Mouse (Mus musculus): Measurements from ENCODE around the gene Atoh1. TPM values are rescaled to one million over a fixed set of nuclear protein-coding genes. Genes with fewer than 3 reads are reported as not detected.

The Atoh1 gene
- polyA plus RNA-seq (2014; fragmentation: Nextera tagmentation; extraction: Ambion mirVana): not detected in 2 replicates

DNA sequence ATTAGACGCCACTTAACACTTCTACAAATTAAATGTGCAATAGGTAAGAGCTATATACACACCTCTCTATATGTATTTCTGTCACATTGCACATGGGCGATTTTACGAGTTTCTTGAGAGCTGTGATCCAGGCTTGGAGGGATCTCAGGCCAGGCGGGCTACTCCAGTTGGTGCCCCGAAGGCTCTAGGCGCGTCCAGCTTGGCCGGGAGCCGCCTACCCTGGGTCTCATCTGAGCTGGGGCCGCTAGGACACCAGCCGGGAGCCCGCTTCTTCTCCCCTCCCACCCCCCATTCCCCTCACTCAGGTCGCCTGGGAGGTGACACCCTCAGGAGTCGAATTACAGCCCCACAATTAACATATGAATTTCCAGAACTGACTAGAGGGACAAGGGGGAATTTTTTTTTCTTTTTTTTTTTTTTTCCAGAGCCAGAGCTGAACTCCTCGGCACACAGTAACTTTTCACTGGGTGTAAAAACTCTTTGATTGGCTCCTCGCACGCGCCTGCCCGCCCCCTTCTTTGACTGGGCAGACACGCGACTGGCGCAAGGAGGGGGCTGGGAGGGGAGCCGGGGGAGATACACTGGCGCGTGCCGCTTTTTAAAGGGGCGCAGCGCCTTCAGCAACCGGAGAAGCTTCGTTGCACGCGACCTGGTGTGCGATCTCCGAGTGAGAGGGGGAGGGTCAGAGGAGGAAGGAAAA, at the start of gene Atoh1:
TSS of gene Atoh1 (plus strand) at position 627 of the 700 bp plus-strand sequence.
- WGBS: under 1% methylated on average over 34 of the region's 34 CpGs
- H3K9me3 ChIP-seq (ENCODE audit: control insufficient read depth, low read length): no peaks in the 10 kb centered on the region
- H3K27me3 ChIP-seq (ENCODE audit: control insufficient read depth, insufficient read depth, low read length): peaks cover 71% of the 10 kb centered on the region
- H3K27ac ChIP-seq (ENCODE audit: low read depth, low read length): no peak within 1 kb of the TSS
- peak within 1 kb of the TSS; percentile 57 for H3K4me2 ChIP-seq (replicated peaks; ENCODE audit: low read depth, low read length)
- no peaks in the 10 kb centered on the region for H3K36me3 ChIP-seq (ENCODE audit: control insufficient read depth, insufficient read depth, low read length)
- no peak within 1 kb of the TSS for H3K9ac ChIP-seq (ENCODE audit: low read depth, low read length)
- H3K4me3 ChIP-seq (ENCODE audit: low read length): peak within 1 kb of the TSS; percentile 42
- H3K4me1 ChIP-seq (ENCODE audit: control insufficient read depth, insufficient read depth, low read length): peaks cover 12% of the 10 kb centered on the region; the same call in 1 of the 2 replicates
- ATAC-seq (ENCODE audit: low FRiP score, low TSS enrichment): peak; percentile 88

DNA sequence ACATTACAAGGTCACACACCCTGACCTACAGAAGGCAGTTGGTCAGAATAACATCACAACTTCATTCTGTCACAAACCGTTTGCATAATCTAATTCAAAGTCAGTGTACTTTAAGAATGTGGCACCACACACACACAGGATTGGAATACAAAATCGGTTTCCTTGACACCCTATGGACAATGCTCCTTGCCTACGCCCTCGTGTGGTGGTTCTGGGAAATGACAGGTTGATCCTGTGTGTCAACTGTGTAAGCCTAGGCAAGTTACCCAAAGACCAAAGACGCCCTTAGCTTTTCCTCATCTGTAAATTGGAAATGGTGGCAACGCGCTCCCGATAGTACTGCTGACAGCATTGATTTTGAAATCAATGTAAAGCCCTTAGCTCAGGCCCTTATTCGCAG, 45.0 kb upstream of the Atoh1 start:
- no peaks in the 10 kb centered on the region for H3K36me3 ChIP-seq (ENCODE audit: control insufficient read depth, insufficient read depth, low read length)
- H3K9me3 ChIP-seq (ENCODE audit: control insufficient read depth, low read length): no peaks in the 10 kb centered on the region
- H3K27ac ChIP-seq (ENCODE audit: low read depth, low read length): no peak overlapping the region
- ATAC-seq (ENCODE audit: low FRiP score, low TSS enrichment): no peak; the same call in 1 of the 2 replicates
- WGBS: 41% methylated on average over 9 of the region's 9 CpGs
- H3K9ac ChIP-seq (ENCODE audit: low read depth, low read length): no peak overlapping the region
- H3K4me3 ChIP-seq (ENCODE audit: low read length): no peak overlapping the region
- 0 out of 2 replicates have a peak, but pooled peaks cover 5% of the 10 kb centered on the region for H3K27me3 ChIP-seq (ENCODE audit: control insufficient read depth, insufficient read depth, low read length)
- 0 out of 2 replicates have a peak, but pooled peaks cover 4% of the 10 kb centered on the region for H3K4me1 ChIP-seq (ENCODE audit: control insufficient read depth, insufficient read depth, low read length)
- H3K4me2 ChIP-seq (replicated peaks; ENCODE audit: low read depth, low read length): no peak overlapping the region

DNA sequence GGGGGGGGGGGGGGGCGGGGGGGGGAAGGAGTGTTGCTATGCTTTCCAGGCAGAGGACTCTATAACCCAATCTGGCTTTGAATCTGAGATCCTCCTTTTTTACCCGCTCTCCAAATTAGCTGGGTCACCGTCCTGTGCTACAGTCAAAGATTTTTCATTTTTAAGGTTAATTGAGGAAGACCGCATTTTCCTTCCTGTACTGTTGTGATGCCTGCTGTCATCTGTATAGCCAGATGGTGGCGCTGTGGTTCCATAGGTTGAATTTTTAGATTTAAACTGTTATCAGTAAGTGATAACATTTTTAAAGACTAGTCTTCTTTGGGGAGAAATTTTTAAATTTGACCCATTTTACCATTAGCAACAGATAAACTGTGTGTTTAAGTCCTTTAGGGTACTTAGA, 44.0 kb upstream of the Atoh1 start:
- H3K4me2 ChIP-seq (replicated peaks; ENCODE audit: low read depth, low read length): no peak overlapping the region; the same call in 1 of the 2 replicates
- H3K9ac ChIP-seq (ENCODE audit: low read depth, low read length): no peak overlapping the region
- H3K4me3 ChIP-seq (ENCODE audit: low read length): no peak overlapping the region
- peak; percentile 7; the same call in 1 of the 2 replicates for ATAC-seq (ENCODE audit: low FRiP score, low TSS enrichment)
- no peaks in the 10 kb centered on the region for H3K9me3 ChIP-seq (ENCODE audit: control insufficient read depth, low read length)
- H3K4me1 ChIP-seq (ENCODE audit: control insufficient read depth, insufficient read depth, low read length): 0 out of 2 replicates have a peak, but pooled peaks cover 4% of the 10 kb centered on the region
- 2% methylated on average over 4 of the region's 5 CpGs for WGBS
- no peak overlapping the region for H3K27ac ChIP-seq (ENCODE audit: low read depth, low read length)
- H3K27me3 ChIP-seq (ENCODE audit: control insufficient read depth, insufficient read depth, low read length): 0 out of 2 replicates have a peak, but pooled peaks cover 5% of the 10 kb centered on the region
- no peaks in the 10 kb centered on the region for H3K36me3 ChIP-seq (ENCODE audit: control insufficient read depth, insufficient read depth, low read length)

DNA sequence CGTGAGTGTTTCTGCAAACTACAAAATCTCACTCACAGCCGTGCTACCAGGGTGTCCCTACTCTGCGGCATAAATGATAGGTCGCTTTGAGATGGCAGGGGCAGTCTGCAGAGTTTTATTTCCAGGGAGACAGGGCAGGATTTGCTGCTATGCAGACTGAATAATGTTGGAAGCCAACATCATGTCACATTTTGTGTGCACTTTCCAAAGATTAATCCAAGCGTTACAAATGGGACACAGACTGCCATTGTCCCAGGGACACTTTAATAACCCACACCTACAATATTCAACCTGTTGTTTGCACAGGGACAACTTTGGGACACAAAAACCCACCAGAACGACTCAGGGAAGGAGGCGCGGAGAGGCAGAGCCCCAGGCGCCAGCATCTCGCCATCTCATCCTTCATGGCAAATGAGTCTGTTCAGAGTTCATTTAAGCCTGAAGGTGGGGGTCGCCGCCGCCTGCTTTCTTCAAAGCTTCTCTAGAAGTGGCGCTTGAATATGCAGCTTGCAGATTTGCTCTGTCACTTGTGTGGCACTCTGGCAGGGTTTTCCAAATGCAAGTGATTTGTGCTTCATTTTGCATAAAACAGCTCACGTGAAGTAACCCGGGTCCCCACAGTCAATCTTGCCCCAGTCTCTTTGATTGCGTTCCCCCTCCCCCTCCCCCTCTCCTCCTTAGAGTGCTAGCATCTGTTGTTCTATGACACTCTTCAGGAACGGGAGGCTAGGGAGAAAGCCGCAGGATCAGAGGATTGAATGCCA, 40.6 kb upstream of the Atoh1 start:
- no peaks in the 10 kb centered on the region for H3K36me3 ChIP-seq (ENCODE audit: control insufficient read depth, insufficient read depth, low read length)
- H3K27ac ChIP-seq (ENCODE audit: low read depth, low read length): no peak overlapping the region
- 8% methylated on average over 19 of the region's 19 CpGs for WGBS
- H3K4me1 ChIP-seq (ENCODE audit: control insufficient read depth, insufficient read depth, low read length): 0 out of 2 replicates have a peak, but pooled peaks cover 4% of the 10 kb centered on the region
- H3K4me3 ChIP-seq (ENCODE audit: low read length): no peak overlapping the region
- 0 out of 2 replicates have a peak, but pooled peaks cover 5% of the 10 kb centered on the region for H3K27me3 ChIP-seq (ENCODE audit: control insufficient read depth, insufficient read depth, low read length)
- no peaks in the 10 kb centered on the region for H3K9me3 ChIP-seq (ENCODE audit: control insufficient read depth, low read length)
- peak; percentile 39; the same call in 1 of the 2 replicates for ATAC-seq (ENCODE audit: low FRiP score, low TSS enrichment)
- H3K9ac ChIP-seq (ENCODE audit: low read depth, low read length): no peak overlapping the region
- peak overlapping the region; percentile 26 for H3K4me2 ChIP-seq (replicated peaks; ENCODE audit: low read depth, low read length)

DNA sequence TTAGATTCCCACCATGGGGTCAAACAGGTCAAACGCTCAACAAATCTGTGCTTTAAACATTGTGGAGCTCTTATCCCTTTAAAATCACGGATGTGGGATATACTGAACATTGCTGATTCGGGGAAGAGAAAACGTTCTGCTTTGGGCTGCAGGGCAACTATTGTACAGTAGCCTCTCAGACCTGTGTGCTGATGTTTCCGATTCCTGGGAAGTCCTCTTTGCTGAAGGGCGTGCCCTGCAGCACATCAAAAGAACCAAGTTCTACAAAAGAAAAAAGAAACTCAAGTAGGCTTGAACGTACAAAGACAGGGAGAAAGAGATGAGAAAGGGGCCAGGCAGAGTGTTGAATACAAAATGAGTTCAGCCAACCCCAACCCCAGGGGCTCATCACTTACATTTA, 34.2 kb upstream of the Atoh1 start:
- no peak overlapping the region for H3K27ac ChIP-seq (ENCODE audit: low read depth, low read length)
- no peak overlapping the region for H3K4me2 ChIP-seq (replicated peaks; ENCODE audit: low read depth, low read length)
- H3K9ac ChIP-seq (ENCODE audit: low read depth, low read length): no peak overlapping the region
- no peak for ATAC-seq (ENCODE audit: low FRiP score, low TSS enrichment)
- H3K9me3 ChIP-seq (ENCODE audit: control insufficient read depth, low read length): no peaks in the 10 kb centered on the region
- H3K4me1 ChIP-seq (ENCODE audit: control insufficient read depth, insufficient read depth, low read length): no peaks in the 10 kb centered on the region
- no peak overlapping the region for H3K4me3 ChIP-seq (ENCODE audit: low read length)
- WGBS: 49% methylated on average over 7 of the region's 7 CpGs
- H3K36me3 ChIP-seq (ENCODE audit: control insufficient read depth, insufficient read depth, low read length): no peaks in the 10 kb centered on the region
- no peaks in the 10 kb centered on the region for H3K27me3 ChIP-seq (ENCODE audit: control insufficient read depth, insufficient read depth, low read length)

DNA sequence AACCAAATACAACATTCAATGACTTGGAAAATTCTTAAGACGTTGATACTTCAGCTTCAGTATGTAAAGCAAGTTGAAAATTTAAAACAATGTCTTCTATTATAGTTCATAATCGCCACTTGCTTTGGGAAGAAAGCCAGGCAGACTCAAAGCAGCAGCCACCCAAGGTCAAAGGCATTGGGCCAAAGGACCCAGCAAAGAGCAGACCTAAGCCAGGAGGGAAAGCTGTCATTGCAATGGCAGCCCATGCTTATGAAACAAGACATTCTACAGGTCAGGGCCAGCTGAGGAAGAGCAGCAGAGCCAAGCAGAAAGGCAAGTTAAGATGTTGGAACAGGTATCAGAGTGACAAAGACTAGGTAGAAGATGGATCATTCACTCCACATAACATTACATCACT, 25.3 kb upstream of the Atoh1 start:
- Histone ChIP-seq H3K27ac (ENCODE audit: low read depth, low read length) (no peak overlapping the region), H3K27me3 (ENCODE audit: control insufficient read depth, insufficient read depth, low read length) (no peaks in the 10 kb centered on the region), H3K9me3 (ENCODE audit: control insufficient read depth, low read length) (no peaks in the 10 kb centered on the region), H3K36me3 (ENCODE audit: control insufficient read depth, insufficient read depth, low read length) (no peaks in the 10 kb centered on the region), H3K9ac (ENCODE audit: low read depth, low read length) (no peak overlapping the region), H3K4me1 (ENCODE audit: control insufficient read depth, insufficient read depth, low read length) (no peaks in the 10 kb centered on the region), H3K4me3 (ENCODE audit: low read length) (no peak overlapping the region), H3K4me2 (replicated peaks; ENCODE audit: low read depth, low read length) (no peak overlapping the region)
- ATAC-seq (ENCODE audit: low FRiP score, low TSS enrichment): no peak
- 87% methylated on average over 2 of the region's 2 CpGs for WGBS

DNA sequence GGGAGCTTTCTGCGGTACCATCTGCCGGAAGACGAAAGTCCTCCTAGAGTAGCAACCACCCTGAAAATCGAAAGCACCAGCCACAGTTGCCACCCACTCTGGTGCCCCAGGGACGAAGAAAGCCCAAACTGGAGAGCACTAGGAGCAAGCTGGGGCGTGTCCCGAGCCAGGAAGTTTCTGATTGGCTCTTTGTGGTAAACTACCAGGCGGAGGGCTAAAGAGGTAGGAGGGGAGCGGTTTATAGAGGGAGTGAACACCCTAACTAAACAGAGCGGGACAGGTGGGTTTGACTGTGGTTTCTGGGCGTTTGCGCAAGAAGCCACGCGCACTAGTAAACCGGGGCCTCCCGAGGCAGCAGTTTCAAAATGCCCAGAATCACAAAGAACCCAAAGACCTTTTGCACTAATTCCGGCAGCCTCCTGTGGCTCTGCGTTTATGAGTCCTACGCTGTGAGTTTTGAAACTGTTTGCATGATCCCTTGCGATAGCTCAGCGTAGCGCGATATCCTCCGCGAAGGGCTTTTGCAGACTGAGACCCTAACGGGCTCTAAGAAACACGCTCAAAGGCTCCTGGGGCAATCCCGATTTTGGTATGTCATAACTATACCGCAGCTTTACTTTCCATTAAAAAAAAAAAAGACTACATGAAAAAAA, 1.0 kb upstream of the Atoh1 start:
- peaks cover 63% of the 10 kb centered on the region for H3K27me3 ChIP-seq (ENCODE audit: control insufficient read depth, insufficient read depth, low read length)

DNA sequence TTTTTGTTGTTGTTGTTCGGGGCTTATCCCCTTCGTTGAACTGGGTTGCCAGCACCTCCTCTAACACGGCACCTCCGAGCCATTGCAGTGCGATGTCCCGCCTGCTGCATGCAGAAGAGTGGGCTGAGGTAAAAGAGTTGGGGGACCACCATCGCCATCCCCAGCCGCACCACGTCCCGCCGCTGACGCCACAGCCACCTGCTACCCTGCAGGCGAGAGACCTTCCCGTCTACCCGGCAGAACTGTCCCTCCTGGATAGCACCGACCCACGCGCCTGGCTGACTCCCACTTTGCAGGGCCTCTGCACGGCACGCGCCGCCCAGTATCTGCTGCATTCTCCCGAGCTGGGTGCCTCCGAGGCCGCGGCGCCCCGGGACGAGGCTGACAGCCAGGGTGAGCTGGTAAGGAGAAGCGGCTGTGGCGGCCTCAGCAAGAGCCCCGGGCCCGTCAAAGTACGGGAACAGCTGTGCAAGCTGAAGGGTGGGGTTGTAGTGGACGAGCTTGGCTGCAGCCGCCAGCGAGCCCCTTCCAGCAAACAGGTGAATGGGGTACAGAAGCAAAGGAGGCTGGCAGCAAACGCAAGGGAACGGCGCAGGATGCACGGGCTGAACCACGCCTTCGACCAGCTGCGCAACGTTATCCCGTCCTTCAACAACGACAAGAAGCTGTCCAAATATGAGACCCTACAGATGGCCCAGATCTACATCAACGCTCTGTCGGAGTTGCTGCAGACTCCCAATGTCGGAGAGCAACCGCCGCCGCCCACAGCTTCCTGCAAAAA, 496 bp downstream of the Atoh1 start:
- Histone ChIP-seq H3K4me2 (replicated peaks; ENCODE audit: low read depth, low read length) (peak overlapping the region; percentile 57), H3K9ac (ENCODE audit: low read depth, low read length) (no peak overlapping the region), H3K9me3 (ENCODE audit: control insufficient read depth, low read length) (no peaks in the 10 kb centered on the region), H3K4me1 (ENCODE audit: control insufficient read depth, insufficient read depth, low read length) (peaks cover 15% of the 10 kb centered on the region; the same call in 1 of the 2 replicates), H3K36me3 (ENCODE audit: control insufficient read depth, insufficient read depth, low read length) (no peaks in the 10 kb centered on the region), H3K27me3 (ENCODE audit: control insufficient read depth, insufficient read depth, low read length) (peaks cover 78% of the 10 kb centered on the region), H3K27ac (ENCODE audit: low read depth, low read length) (no peak overlapping the region), H3K4me3 (ENCODE audit: low read length) (peak overlapping the region; percentile 42)
- under 1% methylated on average over 53 of the region's 53 CpGs for WGBS
- ATAC-seq (ENCODE audit: low FRiP score, low TSS enrichment): peak; percentile 67

More for the DNA sequence above, 1.0 kb upstream of the Atoh1 start:
- H3K4me2 ChIP-seq (replicated peaks; ENCODE audit: low read depth, low read length): peak overlapping the region; percentile 57
- H3K27ac ChIP-seq (ENCODE audit: low read depth, low read length): no peak overlapping the region
- peak overlapping the region; percentile 42 for H3K4me3 ChIP-seq (ENCODE audit: low read length)
- peak; percentile 18; the same call in 1 of the 2 replicates for ATAC-seq (ENCODE audit: low FRiP score, low TSS enrichment)
- H3K36me3 ChIP-seq (ENCODE audit: control insufficient read depth, insufficient read depth, low read length): no peaks in the 10 kb centered on the region
- under 1% methylated on average over 29 of the region's 29 CpGs for WGBS
- peaks cover 12% of the 10 kb centered on the region; the same call in 1 of the 2 replicates for H3K4me1 ChIP-seq (ENCODE audit: control insufficient read depth, insufficient read depth, low read length)
- H3K9ac ChIP-seq (ENCODE audit: low read depth, low read length): no peak overlapping the region
- no peaks in the 10 kb centered on the region for H3K9me3 ChIP-seq (ENCODE audit: control insufficient read depth, low read length)

Measured in kidney, embryonic 14.5 days (tissue).